Mouse (Mus musculus): Measurements from ENCODE around the gene Olfr1130.

- no peak for TF ChIP-seq POLR2A (IDR thresholded peaks at IDR 0.05; ENCODE audit: borderline replicate concordance, extremely low read depth, insufficient read depth, insufficient read length, poor library complexity, severe bottlenecking)
- TF ChIP-seq CTCF (IDR thresholded peaks at IDR 0.05; ENCODE audit: borderline replicate concordance, extremely low read depth, insufficient read depth, insufficient read length): no peak
Measured at GRCm38 (mm10) chr2:87658360-87658759, 52.3 kb downstream of the Olfr1130 start, which contains the start of gene Olfr1134.

Measured in brain, embryonic 14.5 days (tissue).